Mouse (Mus musculus) cerebellum, adult 9-10 months (tissue): ENCODE data around the gene Eapp.
"Not testable (repeated sequence)": the region's sequence is repeated elsewhere in the genome, so short reads cannot be mapped to it uniquely, and the experiment has no call there.

Source experiments
- DNase-seq: peaks from one replicate; pipeline ENCODE4 v3.0.0; 2022

Gene Eapp

GRCm38 (mm10) chr12:54695511-54696241 lies at the start of gene Eapp:
Gene Eapp (minus strand): TSS chr12:54695897.
- peak; percentile 95 for DNase-seq

GRCm38 (mm10) chr12:54738661-54739243 lies 43.1 kb upstream of the Eapp start:
- DNase-seq: peak; percentile 67

GRCm38 (mm10) chr12:54737891-54738660 lies 42.4 kb upstream of the Eapp start:
- DNase-seq: not testable (repeated sequence)

GRCm38 (mm10) chr12:54734307-54735131 lies 38.8 kb upstream of the Eapp start:
- DNase-seq: peak; percentile 36

- not testable (repeated sequence) for DNase-seq
These were observed 33.7 kb upstream of the Eapp start for GRCm38 (mm10) chr12:54729140-54730059.

- not testable (repeated sequence) for DNase-seq
These were observed 23.4 kb upstream of the Eapp start for GRCm38 (mm10) chr12:54718871-54719786.

GRCm38 (mm10) chr12:54717516-54717915 lies 21.8 kb upstream of the Eapp start:
- DNase-seq: peak; percentile 20

GRCm38 (mm10) chr12:54713822-54714626 lies 18.3 kb upstream of the Eapp start:
- DNase-seq: peak; percentile 68

- peak; percentile 55 for DNase-seq
These were observed 14.8 kb upstream of the Eapp start for GRCm38 (mm10) chr12:54710494-54710879.

GRCm38 (mm10) chr12:54709691-54710493 lies 14.2 kb upstream of the Eapp start:
- DNase-seq: peak; percentile 11

- no peak for DNase-seq
These were observed 3.7 kb upstream of the Eapp start for GRCm38 (mm10) chr12:54699394-54699793.

GRCm38 (mm10) chr12:54697791-54698250 lies 2.1 kb upstream of the Eapp start:
- DNase-seq: peak; percentile 64

GRCm38 (mm10) chr12:54697003-54697597 lies 1.4 kb upstream of the Eapp start:
- DNase-seq: peak; percentile 78

- peak; percentile 98 for DNase-seq
These were observed 725 bp upstream of the Eapp start for GRCm38 (mm10) chr12:54696242-54697002.

- DNase-seq: peak; percentile 56
These were observed 718 bp downstream of the Eapp start for GRCm38 (mm10) chr12:54694847-54695510.

GRCm38 (mm10) chr12:54689082-54689481 lies 6.6 kb downstream of the Eapp start:
- no peak for DNase-seq

GRCm38 (mm10) chr12:54683182-54683581 lies 12.5 kb downstream of the Eapp start:
- no peak for DNase-seq
